Mouse (Mus musculus): ENCODE results near the gene Brix1.
A peak's percentile ranks its signal among the peaks of the same experiment; 100 is the strongest.
"Not testable (repeated sequence)": the region's sequence is repeated elsewhere in the genome, so short reads cannot be mapped to it uniquely, and the experiment has no call there.

Brix1 gene

DNA sequence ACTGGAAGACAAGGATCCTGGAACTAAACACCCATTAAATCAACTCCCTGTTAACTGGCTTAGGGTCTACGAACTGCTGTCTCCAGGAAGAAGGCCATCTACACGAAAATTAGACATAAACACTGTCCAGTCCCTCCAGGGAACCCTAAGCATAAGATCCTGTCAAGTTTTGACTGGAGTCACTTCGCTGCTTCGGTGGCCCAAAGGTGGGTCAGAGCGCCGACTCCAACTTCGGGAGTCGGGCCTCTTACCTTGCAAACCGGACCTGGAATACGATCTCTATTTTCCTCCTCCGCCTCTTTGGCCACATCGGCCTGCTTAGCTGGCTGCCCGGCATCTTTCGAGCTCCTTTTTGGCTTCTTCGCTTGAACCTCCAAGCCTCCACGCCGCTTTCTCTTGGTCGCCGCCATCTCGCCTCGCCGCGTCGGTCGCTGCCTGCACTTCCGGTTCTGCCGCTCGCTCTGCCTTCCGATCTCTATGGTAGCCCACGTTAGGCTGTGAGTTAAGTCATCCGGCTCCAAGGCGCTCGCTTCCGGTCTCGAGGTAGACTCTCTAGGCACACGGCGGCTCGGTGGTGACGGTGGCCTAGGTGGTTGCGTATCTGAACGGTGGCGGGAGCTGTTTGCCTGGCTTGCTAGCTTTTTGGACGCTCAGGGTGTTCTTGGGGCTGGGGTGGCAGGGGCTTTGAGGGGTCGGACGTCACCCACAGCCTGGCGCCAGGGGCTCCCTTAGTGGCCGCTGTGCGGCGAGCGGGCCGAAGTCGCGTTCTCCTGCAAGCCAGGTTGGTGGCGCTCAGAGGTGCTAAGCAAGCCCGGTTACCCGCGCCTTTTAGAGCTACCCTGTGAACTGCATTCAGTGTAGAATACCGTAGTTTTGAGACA, at the start of gene Brix1, which contains the start of gene Rad1:
Gene Brix1 (minus strand): TSS at position 464 of the 881 bp plus-strand sequence.
Gene Rad1 (plus strand): TSS at position 535 of the 881 bp plus-strand sequence.
- peak; percentile 94 for DNase-seq (ENCODE audit: extremely low spot score, low spot score)

- DNase-seq (ENCODE audit: extremely low spot score, low spot score): no peak
These were observed 48.8 kb upstream of the Brix1 start for GRCm38 (mm10) chr15:10534591-10534990.

DNA sequence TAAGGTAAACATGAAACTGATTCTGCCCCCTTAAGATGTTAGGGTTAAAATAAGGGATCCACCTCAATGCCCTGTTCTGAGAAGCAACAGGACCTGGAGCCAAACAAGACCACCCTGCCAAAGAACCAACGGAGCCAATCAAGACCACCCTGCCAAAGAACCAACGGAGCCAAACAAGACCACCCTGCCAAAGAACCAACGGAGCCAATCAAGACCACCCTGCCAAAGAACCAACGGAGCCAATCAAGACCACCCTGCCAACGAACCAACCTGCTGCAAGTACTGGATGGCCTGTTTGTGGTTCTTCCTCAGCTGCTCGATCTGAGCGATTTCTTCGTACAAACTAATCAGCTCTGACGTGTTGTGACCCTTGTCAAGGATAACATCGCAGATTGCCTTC, 47.6 kb upstream of the Brix1 start:
- not testable (repeated sequence) for DNase-seq (ENCODE audit: extremely low spot score, low spot score)

DNA sequence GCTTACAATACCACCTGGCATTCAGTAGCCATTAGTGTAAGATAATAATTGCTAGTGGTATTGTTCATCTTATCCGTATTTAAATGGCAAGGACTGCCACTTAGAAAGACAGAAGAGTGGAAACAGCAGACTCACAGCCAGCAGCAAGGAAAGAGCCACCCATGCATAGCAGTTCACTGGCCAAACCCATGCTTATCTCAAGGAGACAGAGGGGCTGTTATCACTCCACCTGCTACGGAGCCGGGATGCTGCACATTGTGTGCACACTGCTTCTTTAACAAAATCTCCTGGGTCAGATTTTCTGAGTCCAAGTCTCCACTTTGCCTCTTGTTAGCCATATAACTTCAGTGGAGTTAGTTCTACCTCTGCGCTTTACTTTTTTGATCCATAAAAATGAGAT, 45.6 kb upstream of the Brix1 start:
- DNase-seq (ENCODE audit: extremely low spot score, low spot score): no peak

DNA sequence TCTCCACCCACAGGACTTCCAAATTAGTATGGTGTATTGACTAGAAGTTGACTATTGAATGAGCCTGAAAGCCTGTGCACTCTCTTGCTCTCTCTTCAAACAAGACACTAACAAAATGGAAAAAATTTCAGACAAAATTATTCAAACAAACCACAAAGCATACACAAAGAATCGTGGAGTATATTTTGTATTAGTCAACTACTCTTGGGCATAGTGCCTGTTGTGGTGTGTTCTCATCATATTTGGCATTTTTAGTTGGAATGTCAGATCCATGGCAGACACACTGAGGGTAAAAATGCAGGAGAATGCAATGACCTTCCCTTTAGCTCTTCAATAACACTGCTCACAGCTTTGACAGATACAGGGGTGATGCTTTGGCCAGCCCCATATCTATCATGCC, 40.1 kb upstream of the Brix1 start:
- DNase-seq (ENCODE audit: extremely low spot score, low spot score): no peak

GRCm38 (mm10) chr15:10515166-10515565, 29.4 kb upstream of the Brix1 start:
- no peak for DNase-seq (ENCODE audit: extremely low spot score, low spot score)

DNA sequence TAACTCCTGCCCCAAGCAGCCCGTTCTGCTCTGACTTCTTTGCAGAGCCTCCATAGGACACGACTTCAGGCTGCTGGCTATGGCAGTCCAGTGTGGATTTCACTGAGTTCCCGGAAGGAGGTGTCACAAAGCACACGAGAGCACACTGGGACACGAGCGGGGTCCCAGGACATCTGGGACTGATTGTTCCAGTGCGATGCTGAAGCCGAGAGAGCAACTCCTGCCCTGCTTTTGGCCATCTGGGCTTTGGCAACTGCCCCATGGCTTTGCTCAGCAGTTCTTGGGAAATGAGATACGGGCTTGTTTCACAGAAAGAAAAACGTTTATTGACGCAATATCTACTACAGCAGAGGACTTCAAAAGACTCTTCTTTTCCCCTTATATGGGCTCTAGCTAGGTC, 20.4 kb upstream of the Brix1 start:
- no peak for DNase-seq (ENCODE audit: extremely low spot score, low spot score)

DNA sequence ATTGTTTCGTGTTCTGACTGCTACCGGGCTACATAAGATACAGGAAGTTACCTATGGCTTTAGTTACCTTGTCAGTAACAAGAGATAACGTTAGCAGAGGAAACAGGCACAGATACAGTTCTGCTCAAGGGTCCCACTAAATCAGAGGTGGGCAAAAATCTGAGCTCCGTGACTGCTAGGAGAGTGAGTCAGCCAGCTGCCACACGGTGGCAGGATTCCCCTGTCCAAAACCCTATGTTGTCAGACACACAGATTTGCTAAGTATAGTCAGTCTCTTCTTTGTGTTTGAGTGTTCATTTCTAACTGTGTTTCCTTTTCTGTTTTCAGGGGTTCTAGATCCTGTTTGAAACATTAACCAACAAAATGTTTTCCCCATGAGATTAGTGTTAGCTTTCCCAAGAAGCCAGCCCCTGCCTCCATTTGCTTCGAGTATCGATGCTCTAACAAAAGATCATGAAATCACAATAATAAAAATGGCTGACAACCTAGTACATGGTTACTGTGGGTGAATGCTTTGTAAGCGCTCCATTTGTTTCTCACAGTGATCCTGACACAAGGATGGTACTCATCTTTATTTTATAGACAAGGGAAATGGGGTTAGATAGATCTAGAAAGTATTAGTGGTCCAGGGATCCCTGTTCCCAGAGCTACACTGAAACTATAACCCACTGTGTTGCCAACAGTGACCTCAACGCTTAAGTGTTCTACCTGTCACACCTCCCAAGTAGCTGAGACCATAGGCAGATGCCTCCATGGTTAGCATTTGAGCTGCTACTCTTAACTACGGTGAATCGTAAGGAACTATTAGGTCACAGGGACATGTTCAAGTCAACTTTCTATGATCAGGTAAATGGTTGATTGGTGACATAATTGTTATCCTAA, 15.3 kb upstream of the Brix1 start:
- DNase-seq (ENCODE audit: extremely low spot score, low spot score): peak; percentile 63

- DNase-seq (ENCODE audit: extremely low spot score, low spot score): no peak
These were observed 14.3 kb upstream of the Brix1 start for GRCm38 (mm10) chr15:10500035-10500434.

DNA sequence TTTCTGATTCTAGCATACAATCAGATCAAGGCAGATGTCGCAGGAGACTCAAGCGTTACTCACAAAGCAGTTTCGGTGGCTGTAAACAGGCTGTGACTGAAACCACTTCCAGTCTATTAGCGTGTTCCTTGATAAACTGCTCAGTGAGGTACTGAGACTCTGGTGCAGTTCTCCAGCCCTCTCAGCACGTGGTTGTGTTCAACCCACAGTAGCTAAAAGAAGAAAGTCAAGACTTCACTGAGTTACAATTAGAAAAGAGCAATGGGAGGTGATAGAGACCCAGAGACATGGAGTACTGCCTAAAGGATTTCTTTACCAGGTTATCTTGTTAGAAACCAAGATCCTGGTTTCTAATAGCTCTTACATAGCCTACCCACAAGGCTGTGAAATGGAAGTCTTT, 13.8 kb upstream of the Brix1 start:
- no peak for DNase-seq (ENCODE audit: extremely low spot score, low spot score)

DNA sequence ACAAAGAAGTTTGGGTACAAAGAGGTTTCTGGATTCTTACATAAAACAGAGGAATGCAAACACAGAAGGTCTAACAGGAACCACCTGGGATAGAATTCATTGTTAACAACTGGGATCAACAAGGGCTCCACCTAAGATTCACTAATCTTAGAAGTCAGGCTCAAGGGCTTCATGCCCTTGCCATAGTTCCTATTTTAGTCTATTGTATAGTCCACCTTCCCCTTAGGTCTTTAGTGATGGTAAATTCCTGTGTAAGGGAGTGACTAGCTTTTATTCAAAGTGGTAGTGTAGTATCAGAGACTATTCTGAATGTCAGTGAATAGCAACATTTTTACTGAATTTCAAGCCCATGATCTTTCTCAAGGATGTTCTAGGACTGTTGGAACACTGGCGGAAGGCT, 10.9 kb upstream of the Brix1 start:
- not testable (repeated sequence) for DNase-seq (ENCODE audit: extremely low spot score, low spot score)

DNA sequence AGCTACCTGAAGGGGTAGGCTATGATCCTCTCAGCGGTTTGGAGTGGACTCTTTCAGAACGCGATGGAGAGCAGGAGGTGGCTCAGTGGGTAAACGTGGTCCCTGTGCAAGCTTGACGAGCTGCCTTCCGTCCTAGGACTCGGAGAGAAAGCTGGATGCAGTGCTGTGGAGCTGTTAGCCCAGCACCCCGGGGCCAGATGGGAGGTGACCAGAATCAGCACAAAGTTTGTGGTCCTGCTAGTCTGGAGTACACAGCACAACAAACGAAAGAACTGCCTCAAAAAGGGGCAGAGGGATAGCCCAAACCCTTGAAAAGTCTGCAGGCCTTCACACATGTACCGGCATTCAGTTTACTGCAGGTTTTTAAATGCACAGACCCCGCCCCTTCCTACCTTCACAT, 10.2 kb upstream of the Brix1 start:
- DNase-seq (ENCODE audit: extremely low spot score, low spot score): no peak

DNA sequence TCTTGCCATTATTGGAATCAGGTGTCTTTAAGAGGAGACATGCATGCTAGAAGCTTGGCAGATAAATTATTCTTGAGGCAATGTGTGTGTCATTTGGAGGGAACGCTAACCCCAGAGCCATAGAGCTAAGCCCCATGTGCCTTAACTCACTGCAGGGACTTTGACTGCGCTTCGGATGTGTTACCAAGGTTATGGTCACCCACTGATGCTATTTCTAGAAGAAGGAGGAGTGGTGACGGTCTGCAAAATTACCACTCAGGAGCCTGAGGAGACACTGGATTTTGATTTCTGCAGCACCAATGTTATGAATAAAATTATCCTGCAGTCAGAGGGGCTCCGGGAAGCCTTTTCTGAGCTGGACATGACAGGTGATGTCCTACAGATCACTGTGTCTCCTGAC, 4.4 kb upstream of the Brix1 start:
- DNase-seq (ENCODE audit: extremely low spot score, low spot score): no peak

- no peak for DNase-seq (ENCODE audit: extremely low spot score, low spot score)
These were observed 1.5 kb upstream of the Brix1 start for GRCm38 (mm10) chr15:10487246-10487645.

- DNase-seq (ENCODE audit: extremely low spot score, low spot score): no peak
These were observed 655 bp upstream of the Brix1 start for GRCm38 (mm10) chr15:10486365-10486839.

- DNase-seq (ENCODE audit: extremely low spot score, low spot score): no peak
These were observed 14.8 kb downstream of the Brix1 start for GRCm38 (mm10) chr15:10470941-10471340.

- peak; percentile 86 for DNase-seq (ENCODE audit: extremely low spot score, low spot score)
These were observed 15.5 kb downstream of the Brix1 start, which contains the start of gene Dnajc21 for GRCm38 (mm10) chr15:10470151-10470831. Gene Dnajc21, minus strand, starts transcription at chr15:10470516.

GRCm38 (mm10) chr15:10469641-10470150, 16.1 kb downstream of the Brix1 start:
- peak; percentile 72 for DNase-seq (ENCODE audit: extremely low spot score, low spot score)

DNA sequence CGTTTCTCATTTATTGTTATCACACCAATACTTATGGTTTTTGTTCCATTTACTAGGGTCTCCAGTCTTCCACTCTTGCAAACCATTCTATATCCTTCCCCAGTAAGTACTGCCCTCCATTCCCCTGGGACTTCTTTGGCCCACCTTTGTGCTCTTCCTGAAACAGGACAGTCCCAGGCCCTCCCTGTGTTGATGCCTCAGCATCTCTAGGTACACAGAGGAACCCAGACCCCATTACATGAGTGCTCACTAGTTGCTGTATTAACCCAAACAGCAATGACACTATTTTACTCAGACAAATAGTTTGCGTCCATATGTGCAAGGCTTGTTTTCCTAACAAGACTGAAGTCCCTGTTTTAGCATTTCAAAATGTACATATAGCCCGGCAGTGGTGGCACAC, 17.0 kb downstream of the Brix1 start:
- no peak for DNase-seq (ENCODE audit: extremely low spot score, low spot score)

GRCm38 (mm10) chr15:10464678-10465077, 21.1 kb downstream of the Brix1 start:
- no peak for DNase-seq (ENCODE audit: extremely low spot score, low spot score)

GRCm38 (mm10) chr15:10463555-10463954, 22.2 kb downstream of the Brix1 start:
- no peak for DNase-seq (ENCODE audit: extremely low spot score, low spot score)

All from neural tube, embryonic 10.5 days (tissue).